Comparison of ENCODE assay signal across 21 mouse cellular contexts in the genomic region with DNA sequence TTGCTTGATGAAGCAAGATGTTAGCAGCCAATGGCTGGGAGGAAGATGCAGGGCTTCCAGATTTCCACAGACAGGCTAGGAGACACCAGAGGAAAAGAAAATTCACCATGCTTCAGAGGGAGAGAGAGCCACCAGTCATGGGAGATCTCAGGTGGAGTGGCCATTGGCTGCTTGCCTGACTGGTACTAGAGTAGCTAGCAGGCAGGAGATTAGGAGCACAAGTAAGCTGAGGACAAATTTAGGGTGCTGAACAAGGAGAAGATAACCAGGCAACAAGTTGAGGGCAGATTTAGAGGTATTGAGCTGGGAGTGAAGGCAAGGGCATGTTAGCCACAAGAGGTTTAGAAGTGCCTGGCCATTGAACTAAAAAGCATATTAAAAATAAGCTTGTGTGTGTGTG.
A peak's percentile ranks its signal among the peaks of the same experiment; 100 is the strongest.
DNase-seq lines count a peak whose midpoint lies in the region; ATAC-seq and TF ChIP-seq lines count a peak whose summit lies in the region.
"Had no signal": no experiment of that assay in that cellular context is flagged by ENCODE, and none has a peak within 500 bp of the region (broad histone marks: within the 10 kb centered on the region; RNA-seq: fewer than 3 reads in every experiment).

No protein-coding gene starts in this region.

- no peak for ATAC-seq in heart, embryonic 11.5 days (replicated peaks; ENCODE audit: insufficient number of reproducible peaks, low FRiP score, low TSS enrichment)
- peak; percentile 89 for ATAC-seq in heart, embryonic 16.5 days (replicated peaks; ENCODE audit: extremely low read depth, insufficient read depth, low FRiP score)
- ATAC-seq: activated CD4-positive, CD25-positive, alpha-beta regulatory T cell, adult 4 months; forebrain, embryonic 16.5 days; intestine, embryonic 16.5 days; Patski had no signal

- no peaks in the 10 kb centered on the region for H3K4me1 ChIP-seq in heart, adult 2 months (ENCODE audit: control insufficient read depth, insufficient read depth, low read length)
- H3K4me1 ChIP-seq in heart, embryonic 11.5 days (ENCODE audit: control insufficient read depth, insufficient read depth, low read length): 0 out of 2 replicates have a peak, but pooled peaks cover 6% of the 10 kb centered on the region
- peaks cover 12% of the 10 kb centered on the region for H3K4me1 ChIP-seq in heart, embryonic 16.5 days (ENCODE audit: control insufficient read depth, insufficient read depth, low read length)

- no peak for TF ChIP-seq POLR2A in heart, adult 2 months (IDR thresholded peaks at IDR 0.05; ENCODE audit: insufficient read depth, low read depth, low read length)

- H3K4me2 ChIP-seq in heart, embryonic 11.5 days: no peak overlapping the region
- no peak overlapping the region for H3K4me2 ChIP-seq in heart, embryonic 16.5 days (ENCODE audit: low read depth, low read length)
- H3K4me2 ChIP-seq: embryonic facial prominence, embryonic 12.5 days; hindbrain, embryonic 15.5 days; kidney, embryonic 15.5 days had no signal

- DNase-seq in heart, adult 2 months: peak; percentile 35 to 43
- peak; percentile 4 for DNase-seq in heart, postnatal 25 days (ENCODE audit: low spot score)
- DNase-seq in embryo, embryonic 11 days: no peak
- DNase-seq in lung, postnatal 25 days (ENCODE audit: low spot score): no peak
- no peak for DNase-seq in embryo, embryonic 9.5 days (ENCODE audit: extremely low spot score)
- DNase-seq: adrenal gland, postnatal 14 days; cerebellum, adult 11-12 months; cerebellum, adult 9-10 months; cerebellum, postnatal 36 days; gastrocnemius, postnatal 10 days; kidney, adult 2 months had no signal

- TF ChIP-seq EP300 in heart, adult 2 months (IDR thresholded peaks at IDR 0.05; ENCODE audit: insufficient read depth, low read depth, low read length): 0 out of 2 replicates have a peak, but pooled peaks have one; percentile 16

- no peak for TF ChIP-seq CTCF in heart, adult 2 months (IDR thresholded peaks at IDR 0.05)

- no peaks in the 10 kb centered on the region for H3K9me3 ChIP-seq in heart, embryonic 11.5 days (replicated peaks; ENCODE audit: control insufficient read depth, low read length)
- H3K9me3 ChIP-seq in heart, embryonic 16.5 days (replicated peaks; ENCODE audit: control insufficient read depth, low read length): no peaks in the 10 kb centered on the region
- H3K9me3 ChIP-seq: embryonic facial prominence, embryonic 12.5 days; hindbrain, embryonic 15.5 days; kidney, embryonic 15.5 days had no signal

- no peaks in the 10 kb centered on the region for H3K27me3 ChIP-seq in heart, adult 2 months (ENCODE audit: control insufficient read depth, insufficient read depth, low read length)
- no peaks in the 10 kb centered on the region for H3K27me3 ChIP-seq in heart, embryonic 11.5 days (ENCODE audit: control insufficient read depth, insufficient read depth, low read length)
- peaks cover 3% of the 10 kb centered on the region; the same call in 1 of the 2 replicates for H3K27me3 ChIP-seq in heart, embryonic 16.5 days (ENCODE audit: control insufficient read depth, insufficient read depth, low read length)
- H3K27me3 ChIP-seq: CH12.LX; embryonic facial prominence, embryonic 12.5 days; hindbrain, embryonic 15.5 days; kidney, embryonic 15.5 days; Patski had no signal

- H3K4me3 ChIP-seq in heart, adult 2 months: no peak overlapping the region
- H3K4me3 ChIP-seq in heart, embryonic 11.5 days (ENCODE audit: low read depth, low read length): no peak overlapping the region
- H3K4me3 ChIP-seq in heart, embryonic 16.5 days (ENCODE audit: low read length): no peak overlapping the region
- H3K4me3 ChIP-seq: embryonic facial prominence, embryonic 12.5 days; hindbrain, embryonic 15.5 days; kidney, embryonic 15.5 days had no signal

- H3K36me3 ChIP-seq in heart, adult 2 months (ENCODE audit: control insufficient read depth, insufficient read depth, low read length): no peaks in the 10 kb centered on the region
- no peaks in the 10 kb centered on the region for H3K36me3 ChIP-seq in heart, embryonic 11.5 days (ENCODE audit: control insufficient read depth, insufficient read depth, low read length)
- no peaks in the 10 kb centered on the region for H3K36me3 ChIP-seq in heart, embryonic 16.5 days (ENCODE audit: control insufficient read depth, insufficient read depth)
- H3K36me3 ChIP-seq: embryonic facial prominence, embryonic 12.5 days; hindbrain, embryonic 15.5 days; kidney, embryonic 15.5 days had no signal

- intact Hi-C loops in heart, adult 2 months (cut with DNase I): loop anchor here (10.0 kb wide), 1 partner anchor 107 kb away; no protein-coding TSS in a partner anchor
- intact Hi-C loops in heart, postnatal 25 days (cut with DNase I): no loop called here

- H3K79me2 ChIP-seq in heart, adult 2 months (replicated peaks; ENCODE audit: control insufficient read depth, insufficient read depth, low read length): no peaks in the 10 kb centered on the region

- no peak overlapping the region for H3K27ac ChIP-seq in heart, adult 2 months
- H3K27ac ChIP-seq in heart, embryonic 11.5 days (ENCODE audit: low read depth, low read length): no peak overlapping the region
- no peak overlapping the region for H3K27ac ChIP-seq in heart, embryonic 16.5 days (ENCODE audit: low read length)
- H3K27ac ChIP-seq: embryonic facial prominence, embryonic 12.5 days; hindbrain, embryonic 15.5 days; kidney, embryonic 15.5 days had no signal

- H3K9ac ChIP-seq in heart, adult 2 months (ENCODE audit: low read depth, low read length): no peak overlapping the region
- H3K9ac ChIP-seq in heart, embryonic 11.5 days (ENCODE audit: low read depth, low read length): no peak overlapping the region
- no peak overlapping the region for H3K9ac ChIP-seq in heart, embryonic 16.5 days (ENCODE audit: low read length)
- H3K9ac ChIP-seq: embryonic facial prominence, embryonic 12.5 days; hindbrain, embryonic 15.5 days; kidney, embryonic 15.5 days had no signal

Comparison
In these comparisons a context has a peak if more than half of its experiments do, and no peak if none do; other contexts are left out.
1. DNase-seq: peak in heart, adult 2 months (2 of 2) and heart, postnatal 25 days (single experiment); none in embryo, embryonic 11 days (single experiment), lung, postnatal 25 days (single experiment) and embryo, embryonic 9.5 days (single experiment).